Mouse (Mus musculus) lung, postnatal 4 days (tissue): ENCODE measurements around the gene Mmp14.

Source experiments
- DNase-seq, 2 experiments: peaks; one replicate each; pipeline ENCODE4 v3.0.0; 2021

Gene Mmp14

DNA sequence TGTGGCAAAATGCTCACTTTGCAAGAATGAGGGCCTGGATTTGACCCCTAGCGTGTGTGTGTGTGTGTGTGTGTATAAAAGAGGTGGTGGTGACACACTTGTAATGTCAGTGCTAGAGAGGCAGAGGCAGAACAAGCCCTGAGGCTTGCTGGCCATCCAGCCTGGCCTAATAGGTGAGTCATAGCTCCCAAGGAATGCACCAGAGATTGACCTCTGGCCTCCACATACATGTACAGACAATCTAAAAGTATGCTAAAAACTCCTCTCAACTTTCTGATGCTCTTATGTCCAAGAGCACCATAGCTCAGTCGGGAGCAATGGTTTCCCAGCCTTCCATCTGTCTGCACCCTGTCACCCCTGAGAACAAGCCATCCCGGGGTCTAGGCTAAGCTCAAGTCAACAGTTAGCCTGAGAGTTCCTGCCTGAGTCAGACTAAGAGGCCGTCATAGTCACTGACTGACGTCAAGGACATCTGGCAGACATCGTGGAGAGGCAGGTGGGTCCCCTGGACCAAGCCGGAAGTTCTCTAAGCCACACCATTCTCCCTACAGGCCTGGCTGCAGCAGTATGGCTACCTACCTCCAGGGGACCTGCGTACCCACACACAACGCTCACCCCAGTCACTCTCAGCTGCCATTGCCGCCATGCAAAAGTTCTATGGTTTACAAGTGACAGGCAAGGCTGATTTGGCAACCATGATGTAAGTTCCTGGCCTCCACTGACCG is 3.9 kb downstream of the Mmp14 start:
- DNase-seq: no peak

DNA sequence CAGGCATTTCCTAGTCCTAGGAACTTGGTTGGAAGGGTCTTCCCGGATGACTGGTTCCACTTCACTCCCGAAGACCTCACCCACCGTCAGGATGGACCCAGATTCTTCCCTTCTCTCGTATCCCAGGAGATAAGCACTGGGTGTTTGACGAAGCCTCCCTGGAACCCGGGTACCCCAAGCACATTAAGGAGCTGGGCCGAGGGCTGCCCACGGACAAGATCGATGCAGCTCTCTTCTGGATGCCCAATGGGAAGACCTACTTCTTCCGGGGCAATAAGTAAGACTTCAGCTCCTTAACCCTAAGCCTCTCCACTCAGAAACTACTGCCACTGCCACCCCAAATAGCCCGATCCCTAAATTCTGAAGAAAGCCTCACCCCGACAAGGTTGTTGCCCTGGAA is 7.7 kb downstream of the Mmp14 start:
- no peak for DNase-seq

- DNase-seq: no peak
These were observed 8.2 kb downstream of the Mmp14 start for GRCm38 (mm10) chr14:54439610-54440009.

GRCm38 (mm10) chr14:54440538-54440937 is 9.1 kb downstream of the Mmp14 start:
- no peak for DNase-seq

DNA sequence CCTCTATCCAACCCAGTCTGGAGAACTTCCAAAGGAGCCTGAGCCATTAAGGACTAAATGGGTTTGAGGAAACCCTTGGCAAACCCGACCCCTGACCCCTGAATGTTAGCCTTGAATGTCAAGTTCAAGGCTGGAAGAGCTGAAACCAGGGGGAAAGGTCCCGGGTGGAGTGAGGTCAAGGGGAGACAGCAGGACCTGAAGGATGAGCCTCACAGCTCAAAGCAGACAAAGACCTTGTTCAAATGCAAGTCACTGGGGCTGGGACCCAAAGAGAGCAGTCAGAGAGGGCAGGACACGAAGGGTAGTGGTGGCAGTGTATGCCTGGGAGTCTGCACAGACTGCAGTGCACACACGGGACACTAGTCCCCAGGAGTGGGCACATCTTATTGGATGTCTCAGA is 10.0 kb downstream of the Mmp14 start:
- DNase-seq: no peak

GRCm38 (mm10) chr14:54442548-54442947 is 11.1 kb downstream of the Mmp14 start:
- no peak for DNase-seq

GRCm38 (mm10) chr14:54443196-54443595 is 11.8 kb downstream of the Mmp14 start:
- peak; percentile 64 to 83 for DNase-seq

GRCm38 (mm10) chr14:54443712-54444618 is 12.6 kb downstream of the Mmp14 start:
- DNase-seq: peak; percentile 38 to 69

DNA sequence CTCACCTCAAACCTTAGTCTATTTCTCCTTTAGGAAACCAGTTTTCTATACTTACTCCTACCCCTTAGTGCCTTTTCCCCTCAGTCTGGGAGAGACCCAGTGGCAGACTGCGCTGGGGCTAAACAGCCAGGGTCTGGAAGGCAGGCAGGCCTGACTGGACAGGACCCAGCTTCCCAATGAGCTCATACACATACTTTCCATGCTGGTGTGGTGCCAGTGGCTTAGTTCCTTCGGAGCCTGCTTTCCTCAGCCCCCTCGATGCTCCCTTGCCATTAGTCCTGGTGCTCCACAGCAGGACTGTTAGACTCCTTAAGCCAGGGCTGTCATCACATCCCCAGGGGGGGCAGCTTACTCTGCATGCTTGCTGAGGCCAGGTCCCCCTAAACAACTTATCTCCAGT is 14.1 kb downstream of the Mmp14 start:
- peak; percentile 64 to 76 for DNase-seq

- peak in 1 of 2 experiments; percentile 48 for DNase-seq
These were observed 22.2 kb downstream of the Mmp14 start for GRCm38 (mm10) chr14:54453566-54453965.

GRCm38 (mm10) chr14:54454669-54455528 is 23.5 kb downstream of the Mmp14 start:
- peak; percentile 33 to 59 for DNase-seq

GRCm38 (mm10) chr14:54457907-54458569 is 26.6 kb downstream of the Mmp14 start:
- no peak for DNase-seq

DNA sequence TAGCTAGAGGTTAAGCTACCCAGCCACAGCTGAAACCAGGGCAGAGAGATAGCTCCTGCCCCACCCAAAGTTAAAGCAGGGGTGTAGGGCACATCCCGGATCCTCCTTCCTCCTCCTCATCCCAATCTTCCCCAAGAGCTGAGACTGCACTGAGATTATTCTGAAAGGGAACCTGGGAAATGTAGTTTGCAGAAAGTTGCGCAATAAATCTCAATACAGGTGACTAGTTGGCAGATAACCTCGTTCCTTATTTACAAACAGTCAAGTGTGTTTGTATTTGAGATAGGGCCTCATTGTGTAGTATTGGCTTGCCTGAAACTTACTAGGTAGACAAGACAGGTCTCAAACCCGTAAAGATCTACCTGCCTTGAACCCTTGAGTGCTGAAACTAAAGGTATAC is 30.7 kb downstream of the Mmp14 start:
- no peak for DNase-seq

- DNase-seq: no peak
These were observed 31.9 kb downstream of the Mmp14 start for GRCm38 (mm10) chr14:54463108-54463958.

GRCm38 (mm10) chr14:54463959-54464292 is 32.5 kb downstream of the Mmp14 start, which contains the start of gene Lrp10:
TSS of gene Lrp10 (plus strand) at chr14:54464137.
- peak; percentile 94 for DNase-seq

DNA sequence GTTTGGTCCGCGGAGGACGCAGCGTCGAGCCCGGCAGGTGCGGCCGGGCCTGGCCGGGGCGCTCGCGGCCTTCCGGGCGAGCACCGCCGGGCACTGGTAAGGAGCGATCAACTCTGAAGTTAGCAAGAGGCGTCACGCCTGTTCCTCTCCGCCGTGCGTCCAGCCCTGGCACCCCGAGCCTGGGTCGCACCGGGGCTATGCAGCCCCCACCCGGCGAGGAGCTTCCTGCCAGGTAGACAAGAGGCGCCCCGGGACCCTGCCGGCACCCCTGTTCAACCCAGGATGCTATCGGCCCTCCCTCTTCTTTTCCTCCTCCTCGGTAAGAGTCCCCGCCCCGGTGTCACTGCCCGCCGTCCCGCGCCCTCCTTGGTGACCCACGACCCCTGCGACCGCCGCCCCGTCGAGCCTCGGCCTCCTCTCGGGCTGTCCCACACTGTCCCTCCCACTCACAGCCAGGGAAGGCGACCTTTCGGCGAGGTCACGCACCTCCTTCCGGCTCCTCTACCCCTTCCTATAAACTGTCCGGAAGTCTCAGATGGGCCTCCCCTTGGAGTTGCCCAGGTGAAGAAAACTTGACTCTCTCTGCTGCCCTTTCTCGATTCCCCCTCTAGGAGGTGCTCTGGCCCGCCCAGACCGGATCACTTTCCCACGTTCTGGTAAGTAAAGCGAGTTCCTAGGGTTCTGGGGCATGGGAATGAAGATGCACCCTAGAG is 33.0 kb downstream of the Mmp14 start:
- DNase-seq: peak; percentile 84

DNA sequence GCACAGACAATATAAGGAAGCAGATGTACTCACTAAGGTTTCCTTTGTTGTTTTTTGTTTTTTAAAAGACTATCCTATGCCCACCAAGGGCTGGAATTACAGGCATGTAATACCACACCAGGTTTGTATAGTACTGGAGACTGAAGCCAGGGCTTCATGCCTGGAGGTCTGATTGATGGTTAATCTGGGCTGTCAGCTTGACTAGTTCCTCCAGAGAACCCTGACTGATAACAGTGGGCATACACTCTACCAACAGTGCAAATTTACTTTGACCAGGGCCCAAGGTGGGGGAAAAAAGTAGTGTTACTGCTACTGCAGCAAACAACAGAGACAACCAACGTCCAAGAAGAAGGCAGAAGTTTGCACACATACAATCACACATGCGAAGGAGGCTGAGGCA is 40.1 kb downstream of the Mmp14 start:
- DNase-seq: no peak

DNA sequence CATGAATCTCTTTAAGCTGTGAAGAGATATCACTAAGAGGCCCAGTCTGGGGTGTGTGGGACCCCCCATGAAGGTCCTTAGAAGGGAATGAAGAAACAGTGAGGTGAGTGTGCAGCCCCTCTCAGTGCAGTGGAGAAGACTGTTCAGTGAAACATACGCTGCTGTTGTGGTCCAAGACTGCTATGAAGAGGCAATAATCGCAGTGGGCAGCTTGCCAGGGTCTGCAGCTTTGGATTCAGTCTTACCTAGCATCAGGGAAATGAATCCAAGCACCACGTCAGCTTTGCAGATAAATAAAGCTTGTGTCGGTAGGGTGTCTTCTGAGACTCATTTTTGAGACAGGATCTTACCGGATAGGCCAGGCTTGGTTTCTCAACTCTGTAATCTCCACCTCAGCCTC is 41.3 kb downstream of the Mmp14 start:
- no peak for DNase-seq

GRCm38 (mm10) chr14:54474744-54475143 is 43.3 kb downstream of the Mmp14 start:
- no peak for DNase-seq

DNA sequence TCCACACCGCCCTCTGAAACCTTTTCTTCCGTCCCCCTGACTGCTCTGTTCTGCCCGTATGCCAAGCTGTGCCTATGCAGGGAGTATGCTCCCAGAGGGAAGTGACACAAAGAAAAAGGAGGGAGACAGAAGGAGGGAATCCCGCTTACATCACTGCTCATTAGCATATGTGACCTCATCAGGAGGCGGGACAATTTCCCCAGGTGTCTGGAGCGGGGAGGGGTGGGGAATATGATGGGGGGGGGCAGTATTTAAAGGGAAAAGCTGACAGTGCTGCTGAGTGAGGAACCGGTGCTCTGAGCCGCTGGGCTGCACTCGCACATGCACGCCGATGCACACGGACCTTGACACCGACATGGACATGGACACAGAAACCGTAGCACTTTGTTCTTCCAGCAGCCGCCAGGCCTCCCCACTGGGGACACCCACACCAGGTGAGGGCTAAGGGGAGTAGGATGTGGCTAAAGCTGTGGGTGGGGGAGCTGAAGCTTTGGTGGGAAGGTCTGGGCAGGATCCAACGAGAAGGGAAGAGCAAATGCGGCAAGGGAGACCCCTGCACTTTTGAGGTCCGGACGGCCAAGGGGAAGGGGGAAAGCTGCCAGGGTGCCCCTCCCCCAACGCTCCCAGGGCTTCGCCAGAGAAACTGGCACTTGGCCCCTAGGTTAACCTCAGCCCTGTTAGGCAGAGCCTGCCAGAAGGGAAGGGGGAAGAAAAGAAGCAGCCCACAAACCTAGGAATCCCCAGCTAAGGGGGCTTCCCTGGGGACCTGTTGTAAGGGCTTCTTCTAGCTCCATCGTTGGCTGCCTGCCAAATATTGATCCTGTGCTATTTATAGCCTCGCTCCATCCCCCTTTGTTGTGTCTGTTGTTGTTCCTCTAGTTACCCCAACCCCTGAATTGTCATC is 44.8 kb downstream of the Mmp14 start, which contains the start of gene Rem2:
TSS of gene Rem2 (plus strand) at position 160 of the 904 bp plus-strand sequence.
- DNase-seq: peak; percentile 49 to 68
